Mouse (Mus musculus): ENCODE results near the gene Kcnn1.

The Kcnn1 gene

DNA sequence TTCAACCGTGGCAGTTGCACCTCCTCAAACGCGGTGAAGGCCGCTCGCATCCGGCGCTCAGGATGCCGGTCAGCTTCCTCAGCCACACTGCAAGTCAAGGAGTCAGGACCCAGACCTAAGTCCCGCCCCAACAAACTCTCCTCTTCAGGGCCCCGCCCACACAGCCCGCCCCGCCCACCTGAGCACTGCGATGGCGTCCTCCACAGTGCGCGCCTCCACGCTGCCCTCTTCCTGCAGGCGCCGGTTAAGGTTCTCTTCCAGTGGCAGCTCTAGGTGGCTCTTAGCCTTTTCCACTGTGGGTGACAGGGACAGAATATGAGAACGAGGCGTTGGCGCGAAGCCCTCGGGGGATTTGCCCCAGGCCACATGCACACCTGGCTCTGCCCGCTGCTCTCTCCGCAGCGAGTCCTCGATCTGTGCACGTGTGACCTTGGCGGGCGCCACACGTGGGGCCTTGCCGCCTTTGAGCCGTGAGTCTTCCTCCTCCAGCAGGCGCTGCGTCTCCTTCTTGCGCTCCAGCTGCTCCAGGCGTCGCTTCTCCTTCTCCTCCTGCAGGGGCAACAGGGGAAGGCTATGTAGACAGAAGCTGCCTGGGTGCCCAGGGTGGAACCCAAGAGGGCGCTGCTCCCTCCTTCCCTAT lies 5.6 kb upstream of the Kcnn1 start:
- DNase-seq (ENCODE audit: low spot score in 2 of 2): peak; percentile 36 to 55

DNA sequence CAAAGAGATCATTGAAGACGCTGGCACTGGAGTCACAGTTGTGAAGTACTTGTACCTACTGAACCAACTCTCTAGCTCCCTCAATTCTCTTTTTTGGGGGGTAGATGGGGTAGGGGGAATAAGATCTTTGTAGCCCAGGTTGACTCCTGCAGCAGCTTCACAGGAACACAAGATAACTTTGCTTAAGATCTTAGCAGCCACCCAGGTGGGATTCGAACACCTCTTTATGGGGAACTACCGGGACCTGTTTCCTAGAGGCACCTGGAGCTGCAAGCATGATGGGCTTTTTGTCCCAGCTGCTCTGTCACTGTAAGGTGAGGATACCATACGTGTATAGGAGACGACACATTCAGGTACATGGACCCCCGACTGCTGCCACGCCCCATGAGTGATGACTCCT lies 3.5 kb upstream of the Kcnn1 start:
- no peak for DNase-seq (ENCODE audit: low spot score in 2 of 2)

DNA sequence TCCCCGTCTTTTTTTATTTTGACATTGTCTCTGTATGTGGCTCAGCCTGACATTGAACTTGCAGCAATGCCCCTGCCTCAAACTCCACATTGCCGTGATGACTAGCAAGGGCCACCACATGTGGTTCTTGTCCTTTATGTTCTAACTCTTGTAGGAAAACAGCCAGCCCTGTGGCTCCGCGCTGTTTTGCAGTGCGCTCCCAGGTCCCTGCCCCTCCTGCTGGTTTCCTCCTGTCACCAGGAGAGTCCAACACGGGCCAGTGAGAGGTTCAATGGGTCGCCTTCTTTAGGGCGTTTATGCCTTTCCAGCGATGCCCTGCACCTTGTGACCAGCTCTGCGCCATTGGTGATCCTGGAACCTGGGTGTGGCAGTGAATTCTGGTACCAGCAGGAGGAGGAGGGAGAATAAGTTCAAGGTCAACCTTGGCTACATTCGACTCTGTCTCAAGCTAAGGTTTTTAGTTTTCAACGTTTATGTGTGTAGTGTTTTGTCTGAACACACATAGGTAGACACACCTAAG lies 3.0 kb upstream of the Kcnn1 start:
- no peak for DNase-seq (ENCODE audit: low spot score in 2 of 2)

DNA sequence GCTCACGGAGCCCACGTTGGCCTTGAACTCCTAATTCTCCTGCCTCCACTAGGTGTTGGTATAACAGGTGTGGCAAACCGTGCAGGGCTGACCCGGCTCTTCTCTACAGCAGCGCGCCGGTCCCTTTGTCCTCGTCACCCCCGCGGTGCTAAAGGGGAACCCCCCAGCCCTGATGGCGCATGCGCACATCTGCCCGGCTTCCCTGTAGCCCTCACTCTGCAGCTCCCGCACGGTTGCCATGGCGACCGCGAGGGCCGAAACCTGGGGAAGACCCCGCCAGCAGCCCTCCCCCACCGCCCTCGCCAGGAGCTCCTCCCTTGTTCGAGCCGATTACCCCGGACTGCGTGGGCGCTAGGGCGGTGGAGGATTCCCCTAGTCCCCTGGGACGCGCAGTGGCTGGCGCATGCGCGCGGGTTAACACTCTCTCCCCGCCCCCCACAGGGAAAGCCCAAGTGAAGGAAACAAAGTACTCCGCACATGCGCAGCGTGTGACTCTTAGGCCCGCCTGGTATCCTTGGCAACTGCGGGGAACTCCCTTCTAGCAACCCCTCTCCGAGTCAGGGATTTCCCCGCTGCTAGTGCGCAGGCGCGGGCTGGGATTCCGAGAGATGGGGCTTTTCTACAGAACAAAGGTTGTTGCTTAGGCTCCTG lies 2.4 kb upstream of the Kcnn1 start:
- DNase-seq (ENCODE audit: low spot score in 2 of 2): peak; percentile 95 to 97

DNA sequence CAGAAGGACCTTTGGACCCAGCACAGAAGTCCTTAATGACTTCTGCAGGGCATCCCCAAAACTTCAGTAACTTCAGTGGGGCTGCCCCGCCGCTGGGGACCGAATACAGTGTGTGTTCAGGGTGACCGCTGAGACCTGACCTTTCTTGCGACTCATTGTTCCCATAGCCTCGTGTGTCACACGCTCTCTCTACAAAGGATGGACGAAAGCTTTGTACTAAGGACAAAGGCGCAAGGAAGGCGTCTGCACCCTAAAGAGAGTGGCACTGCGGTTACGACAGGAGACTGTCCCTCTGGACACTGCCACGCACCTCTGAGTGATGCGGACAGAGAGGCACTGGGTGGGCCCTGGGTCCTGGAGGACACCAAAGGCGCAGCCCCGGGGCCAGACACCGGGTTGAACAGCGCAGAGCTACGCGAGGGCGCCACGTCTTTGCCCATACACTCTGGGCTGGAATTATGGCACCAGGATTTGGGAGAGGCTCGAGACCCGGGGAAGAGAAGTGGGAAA lies 1.7 kb upstream of the Kcnn1 start:
- no peak for DNase-seq (ENCODE audit: low spot score in 2 of 2)

DNA sequence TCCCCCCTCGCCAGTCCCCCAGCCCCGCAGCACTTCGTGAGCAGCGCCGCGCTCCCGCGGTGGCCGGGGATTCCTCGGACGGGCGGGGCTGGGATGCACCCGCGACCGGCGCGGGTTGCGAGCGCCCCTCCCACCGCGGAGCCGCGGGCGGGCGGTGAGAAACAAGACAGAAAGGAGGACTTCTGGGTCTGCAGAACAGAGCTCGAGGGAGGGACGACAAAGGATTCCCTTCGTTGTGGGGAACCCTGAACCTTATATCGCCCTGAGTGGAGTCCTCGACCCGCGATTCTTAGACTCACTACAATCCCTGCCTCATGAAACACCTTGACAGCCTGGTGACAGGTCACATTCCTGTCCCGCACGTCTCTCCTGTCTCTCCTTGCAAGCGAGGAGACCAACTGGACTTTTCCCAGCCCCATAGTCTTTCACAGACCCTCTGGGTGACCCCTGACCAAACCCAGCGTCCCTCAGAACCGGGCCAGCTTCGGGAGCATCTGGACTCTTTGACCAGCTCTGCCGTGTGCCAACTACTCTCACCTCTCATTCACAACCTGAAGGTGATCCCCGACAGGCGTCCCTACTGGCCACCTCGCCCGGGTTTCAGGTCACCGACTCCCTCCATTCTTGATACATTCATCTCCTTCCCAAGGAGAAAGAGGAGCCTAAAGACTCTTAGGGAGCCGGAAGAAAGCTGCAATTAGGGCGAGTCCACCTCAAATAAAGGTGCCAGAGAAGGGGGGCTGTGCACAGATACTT lies 1.1 kb upstream of the Kcnn1 start:
- DNase-seq (ENCODE audit: low spot score in 2 of 2): no peak

DNA sequence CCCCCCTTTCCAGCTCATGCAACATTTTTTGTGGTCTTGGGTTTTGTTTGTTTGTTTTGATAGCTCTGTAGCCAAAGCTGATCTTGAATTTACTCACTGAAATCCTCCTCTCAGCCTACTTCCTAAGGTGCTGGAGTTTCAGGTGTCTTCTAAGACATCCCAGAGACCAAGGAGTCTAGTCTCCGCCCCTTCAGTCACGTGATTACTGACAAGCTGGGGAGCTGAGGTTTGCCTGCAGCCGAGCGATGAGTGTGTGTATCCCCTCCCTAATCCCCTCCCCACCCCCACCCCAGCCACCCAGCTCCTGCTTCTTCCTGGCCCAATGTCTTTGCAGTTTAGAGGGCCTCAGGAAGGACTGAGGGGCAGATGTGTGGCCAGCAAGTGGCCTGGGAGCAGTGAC lies 5.5 kb downstream of the Kcnn1 start:
- DNase-seq (ENCODE audit: low spot score in 2 of 2): no peak

DNA sequence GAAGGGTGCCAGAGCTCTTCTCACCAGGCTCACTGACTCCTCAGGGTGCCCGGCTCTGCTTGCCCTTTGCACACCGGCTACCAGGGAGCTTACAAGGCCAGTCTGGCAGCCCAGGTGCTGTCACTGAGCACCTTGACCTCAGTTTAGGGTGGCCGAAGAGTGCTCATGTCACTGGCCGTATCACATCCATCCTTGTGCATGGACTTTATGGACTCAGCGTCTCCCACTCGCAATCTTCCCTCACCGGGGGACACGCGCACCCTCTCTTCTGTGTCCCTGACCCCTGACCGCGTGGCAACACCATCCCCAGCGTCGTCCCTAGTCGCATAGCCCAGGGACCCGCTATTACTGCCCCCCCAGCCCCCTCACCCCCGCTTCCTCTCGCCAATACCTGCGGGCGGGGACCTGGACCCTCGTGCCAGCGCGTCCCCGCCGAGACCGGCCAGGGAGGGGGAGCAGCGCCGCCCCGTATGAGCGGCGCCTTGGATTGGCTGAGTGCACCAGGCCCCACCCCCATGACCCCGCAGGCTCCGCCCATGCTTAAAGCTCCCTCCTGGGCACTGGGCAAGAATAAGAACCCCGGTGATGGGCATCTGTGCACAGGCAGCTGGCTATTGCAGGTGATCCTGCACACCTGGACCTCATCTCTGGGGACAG lies 6.4 kb downstream of the Kcnn1 start:
- DNase-seq (ENCODE audit: low spot score in 2 of 2): no peak

DNA sequence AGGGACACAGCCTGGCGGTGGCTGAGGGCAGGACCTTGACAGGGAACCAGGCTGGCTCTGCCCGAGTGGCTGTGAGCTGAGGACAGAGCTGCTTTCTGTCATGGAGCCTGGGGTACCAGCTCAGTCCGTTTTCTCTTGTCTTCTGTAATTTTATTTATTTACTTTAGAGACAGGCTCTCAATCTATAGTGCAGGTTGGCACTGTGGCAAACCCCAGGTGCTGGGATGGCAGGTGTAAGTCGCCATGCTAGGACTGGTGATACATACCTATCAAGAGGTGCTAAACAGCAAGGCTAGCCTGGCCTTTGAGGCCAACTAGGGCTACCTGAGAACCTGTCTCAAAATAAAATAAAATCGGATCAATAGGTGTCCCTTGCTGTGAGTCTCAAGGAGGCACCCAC lies 7.0 kb downstream of the Kcnn1 start:
- no peak for DNase-seq (ENCODE audit: low spot score in 2 of 2)

DNA sequence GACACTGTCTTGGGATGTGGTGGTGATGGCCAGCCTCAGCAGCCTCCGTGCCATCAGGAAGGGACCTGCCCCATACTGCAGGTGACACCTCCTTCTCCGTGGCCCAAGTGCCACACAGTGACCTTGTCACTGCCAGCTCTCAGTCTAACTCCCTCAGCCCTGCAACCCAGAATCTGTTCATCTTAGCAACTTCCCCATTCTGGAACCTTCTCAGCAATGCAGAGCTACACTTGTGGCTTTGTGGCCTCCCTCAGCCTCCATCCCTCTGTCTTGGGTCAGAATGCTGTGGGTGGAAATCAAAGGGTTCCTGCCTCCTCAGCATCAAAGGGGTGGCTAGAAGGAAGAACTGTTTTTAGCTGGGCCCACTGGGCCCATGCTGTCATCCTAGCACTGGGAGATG lies 9.2 kb downstream of the Kcnn1 start:
- no peak for DNase-seq (ENCODE audit: low spot score in 2 of 2)

DNA sequence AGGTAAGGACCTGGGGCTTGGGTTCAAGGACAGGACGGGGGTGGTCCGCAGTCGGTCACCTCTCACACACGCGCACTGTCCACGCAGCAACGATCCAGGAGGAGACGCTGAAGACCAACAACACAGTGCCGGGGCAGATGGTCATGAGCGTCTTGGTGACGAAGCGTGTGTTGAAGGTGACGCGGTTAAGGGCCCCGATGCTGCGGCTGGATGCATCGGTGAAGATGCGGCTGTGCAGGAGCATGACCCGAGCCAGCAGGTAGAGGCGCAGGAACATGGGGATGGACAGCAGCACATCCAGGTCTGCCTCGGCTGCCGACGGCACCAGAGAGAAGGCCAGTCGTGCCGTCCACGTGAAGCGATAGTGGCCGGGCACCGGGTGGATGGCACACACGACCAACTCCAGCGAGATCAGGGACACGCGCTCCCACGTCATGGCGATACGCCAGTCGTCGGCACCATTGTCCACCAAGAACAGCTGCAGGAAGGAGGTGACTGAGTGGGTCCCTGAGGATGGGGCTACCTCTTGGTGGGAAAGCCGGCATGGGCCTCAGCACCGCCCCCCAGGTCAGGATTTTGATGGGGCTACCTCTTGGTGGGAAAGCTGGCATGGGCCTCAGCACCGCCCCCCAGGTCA lies 10.3 kb downstream of the Kcnn1 start:
- DNase-seq (ENCODE audit: low spot score in 2 of 2): no peak

DNA sequence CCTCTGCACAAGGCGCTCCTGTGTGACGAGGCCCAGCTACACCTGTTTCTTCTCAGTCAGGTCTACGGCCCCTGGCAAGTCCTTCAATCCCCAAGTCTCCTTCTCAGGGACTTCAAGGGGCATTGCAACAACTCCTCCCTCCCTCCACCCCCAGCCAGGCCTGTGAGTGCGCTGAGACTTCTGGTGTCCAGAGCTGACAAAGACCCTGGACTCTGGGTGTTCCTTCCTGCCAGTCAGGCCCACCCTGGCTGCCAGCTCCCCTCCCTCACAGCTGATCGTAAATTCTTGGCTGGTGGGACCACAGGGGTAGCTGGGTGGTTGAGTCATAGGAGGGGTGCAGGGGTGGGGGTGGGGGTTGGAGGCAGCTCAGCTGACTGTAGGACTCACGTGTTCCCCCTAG lies 11.2 kb downstream of the Kcnn1 start:
- no peak for DNase-seq (ENCODE audit: low spot score in 2 of 2)

DNA sequence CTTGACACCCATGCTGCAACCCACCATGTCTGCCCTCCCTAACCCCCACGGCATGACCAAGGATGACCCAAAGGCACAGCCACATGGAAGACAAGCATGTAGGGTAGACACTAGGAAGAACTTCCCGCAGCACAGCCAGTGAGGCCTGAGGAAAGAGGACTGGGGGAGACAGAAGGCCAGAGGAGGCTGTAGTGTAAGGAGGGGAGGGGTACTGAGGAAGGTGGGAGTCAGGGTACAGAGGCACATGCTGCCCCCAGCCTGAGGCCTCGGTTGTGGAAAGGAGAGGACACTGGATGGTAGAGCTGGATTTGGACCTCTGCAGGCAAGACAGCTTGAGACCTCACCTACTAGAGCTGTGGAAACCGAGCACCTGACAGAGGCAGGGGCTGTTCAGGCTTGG lies 12.1 kb downstream of the Kcnn1 start:
- no peak for DNase-seq (ENCODE audit: low spot score in 2 of 2)

DNA sequence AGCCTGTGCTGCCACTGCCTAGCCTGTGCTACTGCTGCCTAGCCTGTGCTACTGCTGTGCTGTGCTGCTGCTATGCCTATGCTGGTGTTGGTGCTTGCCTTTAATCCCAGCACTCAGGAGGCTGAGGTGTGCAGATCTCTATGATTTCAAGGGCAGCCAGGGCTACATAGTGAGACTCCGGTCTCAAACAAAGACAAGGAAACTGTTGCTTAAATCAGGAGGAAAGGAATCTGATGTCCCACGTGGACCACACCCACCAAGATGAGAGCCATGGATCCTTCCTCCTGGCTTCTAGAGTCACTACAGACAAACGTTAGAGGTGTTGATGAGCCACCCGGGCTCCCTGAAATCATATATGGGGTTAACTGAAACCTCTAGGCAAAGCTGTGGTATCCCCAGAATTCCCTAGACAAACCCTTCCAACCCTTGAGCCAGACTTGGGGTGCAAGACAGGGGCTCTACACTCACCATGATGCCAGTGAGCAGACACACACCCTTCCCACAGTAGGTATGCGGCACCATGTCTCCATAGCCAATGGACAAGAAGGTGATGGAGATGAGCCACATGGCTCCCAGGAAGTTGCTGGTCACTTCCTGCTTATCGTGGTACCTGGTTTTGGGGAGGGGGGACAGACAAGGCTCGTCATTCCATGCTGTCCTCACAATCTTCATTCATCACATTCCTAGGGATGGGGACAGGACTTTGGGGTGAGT lies 12.8 kb downstream of the Kcnn1 start:
- no peak for DNase-seq (ENCODE audit: low spot score in 2 of 2)

DNA sequence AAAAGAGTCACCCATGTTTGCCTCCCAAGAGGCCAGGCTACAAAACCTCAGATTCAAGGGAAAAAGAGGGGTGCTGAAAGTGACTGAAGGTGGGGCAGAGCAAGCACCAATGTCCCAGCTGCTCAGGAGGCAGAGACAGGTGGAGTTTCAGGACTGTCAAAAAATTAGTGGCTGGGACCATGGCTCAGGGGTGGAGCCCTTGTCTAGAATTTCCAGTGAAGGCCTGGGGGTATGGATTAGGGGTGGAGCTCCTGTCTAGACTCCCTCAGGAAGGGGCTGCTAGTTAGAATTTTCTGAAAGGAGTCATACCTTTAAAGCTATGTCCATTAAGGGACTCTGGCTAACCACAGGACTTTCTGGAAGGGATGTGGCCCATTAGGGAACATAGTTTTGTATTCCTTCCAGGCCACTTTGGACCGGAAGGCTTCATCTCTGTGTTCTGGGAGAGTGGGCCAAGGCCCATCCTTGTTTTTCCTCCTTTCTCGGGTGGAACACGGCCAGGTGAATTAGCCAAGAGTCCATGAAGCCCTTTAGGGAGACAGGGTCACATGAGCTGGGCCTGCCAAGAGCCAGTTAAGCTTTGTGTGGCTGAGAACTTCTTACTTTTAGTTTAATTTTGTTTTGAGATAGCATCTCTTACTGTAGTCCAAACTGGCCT lies 13.6 kb downstream of the Kcnn1 start:
- DNase-seq (ENCODE audit: low spot score in 2 of 2): no peak

DNA sequence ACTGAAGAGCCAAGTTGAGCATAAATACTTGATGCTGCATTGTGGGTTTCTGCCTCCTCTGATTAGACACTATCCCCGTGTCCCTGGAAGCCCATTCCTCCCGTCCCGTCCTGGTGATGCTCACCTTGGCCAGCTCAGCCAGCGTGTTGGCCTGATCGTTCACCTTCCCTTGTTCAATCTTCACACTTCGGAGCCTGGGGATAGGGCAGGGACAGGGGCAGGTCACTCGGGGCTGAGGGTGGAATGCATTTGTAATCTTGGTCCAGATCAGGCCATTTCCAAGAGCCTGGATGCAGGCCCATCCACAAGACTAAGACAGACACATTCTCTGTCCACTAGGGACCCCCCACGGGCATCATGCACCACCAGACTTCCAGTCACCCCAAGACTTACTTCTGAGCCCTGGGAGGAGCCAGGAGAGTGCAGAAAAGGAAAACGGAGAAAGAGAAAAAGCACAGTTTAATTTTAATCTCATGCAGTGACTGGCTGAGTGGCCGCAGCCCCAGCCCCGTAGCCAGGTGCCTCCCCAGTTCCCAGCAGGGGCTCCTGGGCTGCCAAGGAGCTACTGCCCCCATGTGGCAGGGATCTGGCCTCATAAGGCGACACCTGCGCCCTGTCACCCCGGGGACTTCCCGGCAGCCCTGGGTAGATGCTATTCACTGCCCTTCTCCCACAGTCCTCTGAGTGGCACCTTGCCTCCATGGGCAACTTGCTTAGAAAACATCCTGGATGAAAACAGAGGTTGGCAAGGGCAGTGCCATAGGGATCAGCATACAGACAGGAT lies 16.5 kb downstream of the Kcnn1 start:
- DNase-seq (ENCODE audit: low spot score in 2 of 2): no peak

DNA sequence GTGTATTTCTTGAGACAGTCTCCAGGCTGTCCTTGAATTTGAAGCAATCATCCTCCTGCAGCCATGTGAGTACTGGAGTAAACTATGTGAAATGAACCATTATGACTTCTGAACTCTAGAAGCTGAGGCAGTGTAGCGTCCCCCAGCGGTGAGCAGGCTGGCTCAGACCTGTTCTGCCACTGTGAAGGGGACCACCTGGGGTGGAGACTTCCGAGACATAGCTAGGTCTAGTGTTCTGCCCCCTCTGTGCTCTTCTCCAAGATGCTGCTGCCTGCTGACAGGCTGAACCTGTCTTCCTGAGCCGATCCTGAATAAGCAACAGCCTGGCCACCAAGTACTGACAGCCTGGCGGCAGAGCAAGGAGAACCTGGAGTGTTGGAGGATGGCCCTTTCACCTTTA lies 17.9 kb downstream of the Kcnn1 start:
- no peak for DNase-seq (ENCODE audit: low spot score in 2 of 2)

DNA sequence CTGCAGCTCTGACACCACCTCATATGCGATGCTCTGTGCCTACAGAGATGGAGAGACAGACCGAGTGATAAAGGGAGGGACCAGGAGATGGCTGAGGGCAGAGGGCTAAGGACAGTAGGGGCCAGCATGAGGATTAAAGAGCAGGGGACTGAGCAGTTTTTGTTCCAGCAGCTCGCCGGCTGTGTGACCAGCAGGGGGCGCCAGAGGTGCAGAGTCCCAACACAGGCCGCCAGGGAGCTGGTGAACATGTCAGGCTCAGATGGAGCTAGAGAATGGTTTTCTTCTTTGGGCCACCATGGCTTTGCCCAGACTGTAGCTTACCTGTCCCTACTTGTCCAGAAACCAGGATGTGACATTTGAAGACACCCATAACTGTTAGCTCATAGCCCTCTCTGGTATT lies 18.5 kb downstream of the Kcnn1 start:
- DNase-seq (ENCODE audit: low spot score in 2 of 2): peak; percentile 89 to 95

DNA sequence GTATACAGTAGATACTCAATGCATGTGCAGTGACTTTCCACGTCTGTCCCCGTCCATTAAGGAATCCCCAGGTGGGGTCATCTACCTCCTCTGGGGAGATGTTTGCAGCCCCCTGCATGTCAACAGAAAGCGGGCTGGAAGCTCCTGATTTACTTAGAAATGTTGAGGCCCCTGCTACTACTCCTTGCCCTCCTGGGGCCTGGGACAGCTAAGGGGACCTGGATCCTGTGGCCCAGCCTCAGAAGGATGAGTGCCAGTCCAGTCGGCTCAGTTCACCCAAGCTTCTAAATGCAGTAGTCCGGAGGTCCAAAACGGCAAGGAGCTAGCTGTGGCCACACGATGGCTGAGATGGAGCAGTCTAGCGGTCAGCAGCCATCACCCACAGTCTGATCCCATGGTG lies 19.1 kb downstream of the Kcnn1 start:
- no peak for DNase-seq (ENCODE audit: low spot score in 2 of 2)
